Mouse (Mus musculus) lung, postnatal 0 days (tissue): ENCODE measurements around the gene Fyn. TPM values are rescaled to one million over a fixed set of nuclear protein-coding genes. Genes with fewer than 3 reads are reported as not detected.

Experiments used
- ATAC-seq: fragments of 200-750 bp; cut with Nextera tagmentation; 2 replicates; pipeline ENCODE4 v1.8.0; 2017; ENCODE audit warnings: moderate library complexity
- DNase-seq: peaks from one replicate; pipeline ENCODE4 v3.0.0-alpha.2; 2016; ENCODE audit warnings: low spot score
- H3K27ac ChIP-seq: fragments of 300-500 bp; sonication (generic); 2 replicates; pipeline ENCODE4 v1.5.1; 2014; ENCODE audit warnings: antibody characterized with exemption, mild to moderate bottlenecking, low read length, mixed read lengths
- H3K27me3 ChIP-seq: fragments of 300-500 bp; sonication (generic); replicated peaks from 2 replicates; pipeline ENCODE4 v1.6.1; 2014; ENCODE audit warnings: low read length, mixed read lengths; ENCODE audit not compliant: insufficient read depth
- H3K36me3 ChIP-seq: fragments of 300-500 bp; sonication (generic); 2 replicates; pipeline ENCODE4 v1.6.1; 2014; ENCODE audit warnings: low read length, mixed read lengths; ENCODE audit not compliant: insufficient read depth
- H3K4me1 ChIP-seq: fragments of 300-500 bp; sonication (generic); 2 replicates; pipeline ENCODE4 v1.6.1; 2014; ENCODE audit warnings: antibody characterized with exemption, low read depth, low read length, mixed read lengths; ENCODE audit not compliant: insufficient read depth
- H3K4me2 ChIP-seq: fragments of 300-500 bp; sonication (generic); replicated peaks from 2 replicates; pipeline ENCODE4 v1.6.1; 2014; ENCODE audit warnings: low read depth, mild to moderate bottlenecking, low read length, moderate library complexity, mixed read lengths
- H3K4me3 ChIP-seq: fragments of 300-500 bp; sonication (generic); 2 replicates; pipeline ENCODE4 v1.5.1; 2014; ENCODE audit warnings: low read depth, low read length
- H3K9ac ChIP-seq: fragments of 300-500 bp; sonication (generic); replicated peaks from 2 replicates; pipeline ENCODE4 v1.6.1; 2014; ENCODE audit warnings: low read depth, mild to moderate bottlenecking
- H3K9me3 ChIP-seq: fragments of 300-500 bp; sonication (generic); 2 replicates; pipeline ENCODE4 v1.6.1; 2016; ENCODE audit warnings: low read length, mixed read lengths
- CTCF ChIP-seq: IDR thresholded peaks from 2 replicates; pipeline ENCODE4 v1.5.1; 2016; ENCODE audit warnings: antibody characterized with exemption, mild to moderate bottlenecking
- EP300 ChIP-seq: IDR thresholded peaks from 2 replicates; pipeline ENCODE4 v1.6.1; 2016; ENCODE audit warnings: antibody characterized with exemption, mild to moderate bottlenecking, control low read depth
- WGBS: fragments of 180-500 bp; shearing (Covaris S2); extraction: QIAGEN DNeasy Blood & Tissue Kit; methylation state at CpG from one replicate; pipeline ENCODE4 v1.1.7; 2014; 5-methylcytosine and 5-hydroxymethylcytosine counted together
- polyA plus RNA-seq: library from polyadenylated mRNA; unstranded; fragments of >200 nt; fragmentation: Nextera tagmentation; extraction: Ambion mirVana; gene quantifications from 2 replicates; pipeline ENCODE4 v1.2.1, GENCODE M21; 2015

Fyn gene
- polyA plus RNA-seq, 1 experiment from 2014 or later, result 23.0 TPM

- TF ChIP-seq CTCF, result no peak
- no peak for TF ChIP-seq EP300
- no peaks in the 10 kb centered on the region for H3K36me3 ChIP-seq
- no peak overlapping the region for H3K4me2 ChIP-seq
- 54% methylated on average over 20 of the region's 20 CpGs for WGBS
- ATAC-seq (no peak), DNase-seq (no peak)
- H3K4me1 ChIP-seq, result peaks cover 22% of the 10 kb centered on the region; the same call in 1 of the 2 replicates
- no peak overlapping the region for H3K9ac ChIP-seq
- H3K4me3 ChIP-seq, result no peak overlapping the region
- H3K27ac ChIP-seq, result 0 out of 2 replicates have a peak overlapping the region, but pooled peaks have one; percentile 20
- H3K27me3 ChIP-seq, result no peaks in the 10 kb centered on the region
- H3K9me3 ChIP-seq, result no peaks in the 10 kb centered on the region
Measured at GRCm38 (mm10) chr10:39532008-39532740, 163.5 kb downstream of the Fyn start.

GRCm38 (mm10) chr10:39532823-39533222 lies 164.2 kb downstream of the Fyn start:
- peaks cover 22% of the 10 kb centered on the region; the same call in 1 of the 2 replicates for H3K4me1 ChIP-seq
- 68% methylated on average over 7 of the region's 7 CpGs for WGBS
- ATAC-seq, result peak; percentile 35; the same call in 1 of the 2 replicates

GRCm38 (mm10) chr10:39534324-39535026 lies 165.8 kb downstream of the Fyn start:
- no peaks in the 10 kb centered on the region for H3K27me3 ChIP-seq
- no peaks in the 10 kb centered on the region for H3K36me3 ChIP-seq
- H3K4me2 ChIP-seq, result no peak overlapping the region
- TF ChIP-seq CTCF (no peak), EP300 (no peak)
- peaks cover 22% of the 10 kb centered on the region; the same call in 1 of the 2 replicates for H3K4me1 ChIP-seq
- peak; percentile 69 for DNase-seq
- H3K9me3 ChIP-seq, result no peaks in the 10 kb centered on the region
- ATAC-seq, result peak; percentile 71
- no peak overlapping the region for H3K4me3 ChIP-seq
- H3K9ac ChIP-seq, result no peak overlapping the region
- peak overlapping the region; percentile 54 for H3K27ac ChIP-seq
- WGBS, result 45% methylated on average over 9 of the region's 9 CpGs

More at GRCm38 (mm10) chr10:39532823-39533222, 164.2 kb downstream of the Fyn start:
- TF ChIP-seq EP300, result no peak
- TF ChIP-seq CTCF, result no peak
- Histone ChIP-seq H3K4me3 (no peak overlapping the region), H3K4me2 (no peak overlapping the region), H3K36me3 (no peaks in the 10 kb centered on the region), H3K9ac (no peak overlapping the region), H3K27me3 (no peaks in the 10 kb centered on the region), H3K9me3 (no peaks in the 10 kb centered on the region), H3K27ac (0 out of 2 replicates have a peak overlapping the region, but pooled peaks have one; percentile 20)
- DNase-seq, result peak; percentile 72

- Histone ChIP-seq H3K4me3 (no peak overlapping the region), H3K9me3 (no peaks in the 10 kb centered on the region), H3K4me1 (peaks cover 22% of the 10 kb centered on the region; the same call in 1 of the 2 replicates), H3K9ac (no peak overlapping the region), H3K27ac (peak overlapping the region; percentile 3; the same call in 1 of the 2 replicates), H3K27me3 (no peaks in the 10 kb centered on the region), H3K4me2 (no peak overlapping the region), H3K36me3 (no peaks in the 10 kb centered on the region)
- DNase-seq, result no peak
- WGBS, result 46% methylated on average over 3 of the region's 3 CpGs
- TF ChIP-seq CTCF (no peak), EP300 (no peak)
- ATAC-seq, result no peak
Measured at GRCm38 (mm10) chr10:39535347-39535746, 166.7 kb downstream of the Fyn start.

GRCm38 (mm10) chr10:39536258-39536657 lies 167.6 kb downstream of the Fyn start:
- Histone ChIP-seq H3K9me3 (no peaks in the 10 kb centered on the region), H3K9ac (no peak overlapping the region), H3K4me3 (no peak overlapping the region), H3K27me3 (no peaks in the 10 kb centered on the region), H3K27ac (0 out of 2 replicates have a peak overlapping the region, but pooled peaks have one; percentile 32), H3K4me2 (no peak overlapping the region), H3K36me3 (no peaks in the 10 kb centered on the region), H3K4me1 (peaks cover 22% of the 10 kb centered on the region; the same call in 1 of the 2 replicates)
- ATAC-seq (peak; percentile 34; the same call in 1 of the 2 replicates), DNase-seq (peak; percentile 55)
- WGBS, result 64% methylated on average over 11 of the region's 11 CpGs
- TF ChIP-seq CTCF (peak; percentile 48), EP300 (no peak)

- TF ChIP-seq CTCF (no peak), EP300 (no peak)
- WGBS, result 40% methylated on average over 9 of the region's 9 CpGs
- H3K27me3 ChIP-seq, result no peaks in the 10 kb centered on the region
- H3K9me3 ChIP-seq, result no peaks in the 10 kb centered on the region
- H3K9ac ChIP-seq, result no peak overlapping the region
- no peak overlapping the region for H3K27ac ChIP-seq
- no peaks in the 10 kb centered on the region for H3K36me3 ChIP-seq
- ATAC-seq (no peak), DNase-seq (no peak)
- no peak overlapping the region for H3K4me3 ChIP-seq
- H3K4me1 ChIP-seq, result peaks cover 17% of the 10 kb centered on the region; the same call in 1 of the 2 replicates
- H3K4me2 ChIP-seq, result no peak overlapping the region
Measured at GRCm38 (mm10) chr10:39540012-39540647, 171.5 kb downstream of the Fyn start.
